Mouse (Mus musculus) olfactory bulb, adult 2 months (tissue): ENCODE results near the gene Gm37419. TPM values are rescaled to one million over a fixed set of nuclear protein-coding genes. Genes with fewer than 3 reads are reported as not detected.

Experiments
- H3K27ac ChIP-seq: fragments of 200-500 bp; 2 replicates; pipeline ENCODE4 v1.5.1; 2012; ENCODE audit warnings: low read depth, low read length; ENCODE audit not compliant: insufficient read depth
- H3K4me1 ChIP-seq: fragments of 200-500 bp; 2 replicates; pipeline ENCODE4 v1.6.1; 2012; ENCODE audit warnings: low read length; ENCODE audit not compliant: control insufficient read depth, insufficient read depth
- H3K4me3 ChIP-seq: fragments of 200-500 bp; 2 replicates; pipeline ENCODE4 v1.5.1; 2012; ENCODE audit warnings: mild to moderate bottlenecking, low read depth, low read length, moderate library complexity; ENCODE audit not compliant: insufficient read depth
- CTCF ChIP-seq: fragments of 200-500 bp; IDR thresholded peaks from 2 replicates; pipeline ENCODE4 v1.5.1; 2012; ENCODE audit warnings: low read depth, mild to moderate bottlenecking, low read length, moderate library complexity; ENCODE audit not compliant: insufficient read depth
- POLR2A ChIP-seq: fragments of 200-500 bp; IDR thresholded peaks from 2 replicates; pipeline ENCODE4 v1.6.1; 2012; ENCODE audit warnings: mild to moderate bottlenecking, low read depth, low read length, moderate library complexity; ENCODE audit not compliant: insufficient read depth
- WGBS: fragments of 180-500 bp; shearing (Covaris S2); methylation state at CpG from one replicate; pipeline ENCODE4 v1.1.7; 2018; 5-methylcytosine and 5-hydroxymethylcytosine counted together
- polyA plus RNA-seq: library from polyadenylated mRNA; stranded (reverse); fragments of >200 nt; gene quantifications from 2 replicates; pipeline ENCODE4 v1.2.4, GENCODE M21; 2012; ENCODE audit warnings: low replicate concordance; ENCODE audit not compliant: missing spikeins, insufficient read depth, insufficient read length

The Gm37419 gene
- polyA plus RNA-seq, 1 experiment, result not detected

GRCm38 (mm10) chr16:24025442-24025841 lies 37.2 kb downstream of the Gm37419 start:
- TF ChIP-seq CTCF, result no peak
- no peak for TF ChIP-seq POLR2A
- no peak overlapping the region for H3K4me3 ChIP-seq
- no peaks in the 10 kb centered on the region for H3K4me1 ChIP-seq
- 89% methylated on average over 7 of the region's 7 CpGs for WGBS
- no peak overlapping the region for H3K27ac ChIP-seq

- 86% methylated on average over 2 of the region's 2 CpGs for WGBS
- Histone ChIP-seq H3K4me1 (no peaks in the 10 kb centered on the region), H3K27ac (no peak overlapping the region), H3K4me3 (no peak overlapping the region)
- TF ChIP-seq CTCF (no peak), POLR2A (no peak)
Measured at GRCm38 (mm10) chr16:24029965-24030672, 41.8 kb downstream of the Gm37419 start.

- Histone ChIP-seq H3K4me3 (no peak overlapping the region), H3K4me1 (no peaks in the 10 kb centered on the region), H3K27ac (no peak overlapping the region)
- WGBS, result 95% methylated on average over 5 of the region's 5 CpGs
- TF ChIP-seq POLR2A, result no peak
Measured at GRCm38 (mm10) chr16:24033259-24033658, 45.0 kb downstream of the Gm37419 start.

GRCm38 (mm10) chr16:24034450-24034849 lies 46.2 kb downstream of the Gm37419 start:
- TF ChIP-seq POLR2A (no peak), CTCF (no peak)
- 85% methylated on average over 2 of the region's 2 CpGs for WGBS

GRCm38 (mm10) chr16:24035767-24036166 lies 47.5 kb downstream of the Gm37419 start:
- Histone ChIP-seq H3K4me3 (no peak overlapping the region), H3K27ac (no peak overlapping the region), H3K4me1 (no peaks in the 10 kb centered on the region)
- TF ChIP-seq POLR2A (no peak), CTCF (no peak)

More at GRCm38 (mm10) chr16:24034450-24034849, 46.2 kb downstream of the Gm37419 start:
- Histone ChIP-seq H3K4me1 (no peaks in the 10 kb centered on the region), H3K27ac (no peak overlapping the region), H3K4me3 (no peak overlapping the region)

- WGBS, result 93% methylated on average over 3 of the region's 3 CpGs
- H3K27ac ChIP-seq, result no peak overlapping the region
- H3K4me1 ChIP-seq, result no peaks in the 10 kb centered on the region
- TF ChIP-seq POLR2A, result no peak
- TF ChIP-seq CTCF, result no peak
- no peak overlapping the region for H3K4me3 ChIP-seq
Measured at GRCm38 (mm10) chr16:24036398-24036797, 48.1 kb downstream of the Gm37419 start.

Other genes starting within 250 kb of the Gm37419 start
- gene Sst, start 97.5 kb upstream of the Gm37419 start, polyA plus RNA-seq, result not detected in 2 replicates
- gene Rtp2, start 56.1 kb upstream of the Gm37419 start, polyA plus RNA-seq, result not detected in 2 replicates
- gene Bcl6, start 370 bp downstream of the Gm37419 start, polyA plus RNA-seq, result not detected in 2 replicates